Mouse (Mus musculus): ENCODE data around the gene Dnase2a.
A peak's percentile ranks its signal among the peaks of the same experiment; 100 is the strongest.

The Dnase2a gene

DNA sequence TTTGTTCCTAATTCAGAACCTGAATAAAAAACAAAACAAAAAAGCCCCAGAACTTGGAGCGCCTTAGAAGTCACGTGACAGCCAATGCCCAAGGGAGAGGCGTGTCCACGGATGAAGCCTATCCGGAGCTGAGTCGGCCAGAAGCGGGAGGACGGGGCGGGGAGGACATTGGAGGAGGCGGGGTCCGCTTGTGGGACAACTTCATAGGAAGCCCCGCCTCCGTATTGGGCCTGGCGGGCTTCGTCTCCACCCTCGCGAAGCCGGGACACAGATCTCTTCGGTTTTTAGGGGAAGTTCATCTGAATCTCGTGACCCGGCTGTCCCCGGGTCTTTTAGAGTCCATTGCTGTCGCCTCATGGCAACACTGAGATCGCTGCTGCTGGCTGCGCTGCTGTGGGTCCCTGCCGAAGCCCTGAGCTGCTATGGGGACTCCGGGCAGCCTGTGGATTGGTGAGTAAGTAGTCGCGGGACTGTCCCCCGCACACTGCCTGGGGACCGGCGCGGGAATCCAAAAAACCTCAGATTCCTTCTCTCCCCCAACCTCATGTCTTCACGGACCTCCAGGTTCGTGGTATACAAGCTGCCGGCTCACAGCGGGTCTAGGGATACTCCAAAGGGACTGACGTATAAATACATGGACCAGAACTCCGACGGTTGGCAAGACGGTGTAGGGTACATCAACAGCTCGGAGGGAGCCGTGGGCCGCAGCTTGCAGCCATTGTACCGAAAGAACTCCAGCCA is at the start of gene Dnase2a:
Gene Dnase2a (plus strand): TSS at position 140 of the 741 bp plus-strand sequence.
- DNase-seq (ENCODE audit: low read depth in 2 of 2, low spot score in 2 of 2): peak; percentile 84 to 85

- DNase-seq (ENCODE audit: low read depth in 2 of 2, low spot score in 2 of 2): peak; percentile 66 to 80
These were observed 36.7 kb upstream of the Dnase2a start, which contains the start of gene Syce2 for GRCm38 (mm10) chr8:84871376-84872308. TSS of gene Syce2 (plus strand) at chr8:84872111.

DNA sequence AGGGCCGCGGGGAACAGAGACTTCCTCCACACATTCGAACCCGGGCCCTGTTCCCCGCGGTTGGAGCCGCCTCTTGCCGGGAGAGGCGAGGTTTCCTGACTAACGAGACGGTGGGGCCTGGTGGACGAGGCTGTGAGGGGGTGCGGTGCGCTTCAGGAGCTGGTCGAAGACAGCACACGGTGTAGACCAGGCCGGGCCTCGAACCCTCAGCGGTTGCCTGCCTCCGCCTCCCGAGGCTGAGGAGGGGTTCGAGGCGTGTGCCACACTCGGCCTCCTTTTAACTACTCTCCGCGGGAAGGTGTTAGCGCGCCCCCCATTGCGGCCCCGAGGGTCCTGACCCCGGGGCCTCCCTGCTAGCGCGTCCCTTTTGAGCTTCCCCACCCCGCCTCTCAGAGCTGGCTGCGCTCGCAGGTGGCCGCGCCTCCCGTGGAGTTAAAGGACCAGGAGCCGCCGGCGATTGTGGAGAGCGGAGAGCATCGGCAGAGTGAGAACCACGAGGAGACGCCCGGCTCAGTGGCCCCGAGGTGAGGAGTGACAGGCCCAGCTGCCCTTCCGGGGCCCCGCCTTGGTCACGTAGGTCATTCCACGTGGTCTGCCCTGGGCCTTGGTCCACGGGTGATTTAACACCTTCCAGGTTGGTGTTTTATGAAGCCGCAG is 35.9 kb upstream of the Dnase2a start:
- peak in 1 of 2 experiments; percentile 6 for DNase-seq (ENCODE audit: low read depth in 2 of 2, low spot score in 2 of 2)

DNA sequence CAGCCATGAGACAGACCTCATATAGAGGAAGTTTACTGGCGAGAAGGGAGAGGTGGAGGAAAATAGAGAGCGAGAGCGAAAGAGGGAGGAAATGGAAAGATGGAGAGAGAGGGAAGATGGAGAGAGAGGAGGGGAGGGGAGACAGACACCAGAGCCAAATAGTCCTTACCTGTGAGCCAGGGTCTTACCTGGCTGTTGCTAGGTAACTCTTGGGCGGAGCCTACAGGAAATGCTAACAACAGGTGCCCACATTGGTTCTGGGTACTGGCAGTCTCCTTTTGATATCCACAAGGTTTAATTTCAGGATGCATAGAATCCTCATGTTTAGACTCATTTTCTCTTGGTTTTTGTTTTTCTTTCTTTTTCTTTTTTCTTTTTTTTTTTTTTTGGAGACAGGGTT is 35.3 kb upstream of the Dnase2a start:
- DNase-seq (ENCODE audit: low read depth in 2 of 2, low spot score in 2 of 2): no peak

- DNase-seq (ENCODE audit: low read depth in 2 of 2, low spot score in 2 of 2): no peak
These were observed 34.0 kb upstream of the Dnase2a start for GRCm38 (mm10) chr8:84874339-84874738.

- no peak for DNase-seq (ENCODE audit: low read depth in 2 of 2, low spot score in 2 of 2)
These were observed 30.9 kb upstream of the Dnase2a start for GRCm38 (mm10) chr8:84877297-84878035.

- DNase-seq (ENCODE audit: low read depth in 2 of 2, low spot score in 2 of 2): no peak
These were observed 29.4 kb upstream of the Dnase2a start for GRCm38 (mm10) chr8:84878915-84879314.

DNA sequence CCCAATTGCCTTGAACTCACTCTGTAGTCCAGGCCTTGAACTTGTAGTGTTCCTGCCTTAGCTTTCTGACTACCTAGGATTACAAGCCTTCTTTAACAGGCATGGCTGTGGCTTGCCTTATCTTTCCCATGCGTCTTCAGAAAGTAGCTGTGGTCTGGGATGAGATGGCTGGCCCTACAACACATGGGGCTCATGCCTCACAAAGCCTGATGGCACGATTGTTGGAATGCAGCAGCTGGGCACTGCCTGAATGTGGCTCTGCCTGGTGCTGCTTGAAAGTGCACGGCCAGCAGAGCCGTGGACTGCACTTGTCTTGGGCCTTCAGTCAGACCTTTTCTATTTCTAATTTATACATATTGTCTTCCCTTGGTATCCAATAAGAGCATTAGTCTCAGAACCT is 23.6 kb upstream of the Dnase2a start:
- no peak for DNase-seq (ENCODE audit: low read depth in 2 of 2, low spot score in 2 of 2)

DNA sequence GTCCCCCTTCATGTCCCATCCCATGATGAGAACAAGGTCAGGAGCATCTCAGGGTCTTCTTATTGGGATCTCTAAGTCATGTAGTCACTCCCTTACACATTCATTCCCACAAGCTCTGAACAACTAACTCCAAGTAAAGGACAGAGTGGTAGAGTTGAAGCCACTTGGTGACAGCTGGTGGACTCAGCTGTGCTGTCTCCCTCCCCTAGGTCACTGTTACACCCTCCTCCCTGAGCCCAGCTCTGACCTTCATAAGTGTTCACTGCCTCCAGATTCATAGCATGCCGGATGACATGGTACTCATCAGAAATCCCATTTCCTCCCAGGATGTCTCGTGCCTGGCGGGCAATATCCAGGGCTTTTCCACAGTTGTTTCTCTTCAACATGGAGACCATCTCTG is 20.1 kb upstream of the Dnase2a start:
- no peak for DNase-seq (ENCODE audit: low read depth in 2 of 2, low spot score in 2 of 2)

- DNase-seq (ENCODE audit: low read depth in 2 of 2, low spot score in 2 of 2): no peak
These were observed 19.2 kb upstream of the Dnase2a start for GRCm38 (mm10) chr8:84889141-84889540.

DNA sequence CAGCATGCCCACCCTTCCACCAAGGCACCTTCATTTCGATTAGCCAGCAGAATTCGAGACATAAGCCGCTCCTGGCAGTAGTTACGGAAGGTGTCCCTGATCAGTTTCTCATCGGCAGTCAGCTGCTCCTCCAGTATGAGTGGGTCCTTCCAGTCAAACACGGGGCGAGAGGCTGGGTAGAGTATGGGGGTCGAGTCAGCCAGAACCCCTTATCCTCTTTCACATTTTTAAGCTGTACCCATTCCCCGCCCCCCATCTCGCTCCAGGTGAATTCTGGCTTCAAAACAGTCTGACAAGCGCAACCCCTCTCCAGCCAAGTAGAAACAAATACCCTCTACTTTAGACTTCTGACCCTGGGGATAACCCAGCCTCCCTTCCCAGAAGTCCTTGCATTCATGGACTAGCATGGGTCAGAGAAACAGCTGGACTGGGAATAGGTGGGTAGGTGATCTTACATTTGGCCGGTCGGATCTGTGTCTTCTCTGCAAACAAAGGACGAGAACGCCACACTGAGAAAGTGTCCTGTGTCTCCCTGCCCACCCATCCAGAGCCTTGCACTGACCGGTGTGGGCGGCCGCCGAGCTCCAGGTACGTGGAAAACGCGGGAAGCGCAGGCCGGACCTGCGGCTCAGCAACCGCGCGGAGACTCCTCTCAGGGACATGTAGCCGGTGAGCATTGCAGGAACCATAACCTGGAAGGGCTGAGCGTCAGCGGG is 15.2 kb upstream of the Dnase2a start:
- no peak for DNase-seq (ENCODE audit: low read depth in 2 of 2, low spot score in 2 of 2)

DNA sequence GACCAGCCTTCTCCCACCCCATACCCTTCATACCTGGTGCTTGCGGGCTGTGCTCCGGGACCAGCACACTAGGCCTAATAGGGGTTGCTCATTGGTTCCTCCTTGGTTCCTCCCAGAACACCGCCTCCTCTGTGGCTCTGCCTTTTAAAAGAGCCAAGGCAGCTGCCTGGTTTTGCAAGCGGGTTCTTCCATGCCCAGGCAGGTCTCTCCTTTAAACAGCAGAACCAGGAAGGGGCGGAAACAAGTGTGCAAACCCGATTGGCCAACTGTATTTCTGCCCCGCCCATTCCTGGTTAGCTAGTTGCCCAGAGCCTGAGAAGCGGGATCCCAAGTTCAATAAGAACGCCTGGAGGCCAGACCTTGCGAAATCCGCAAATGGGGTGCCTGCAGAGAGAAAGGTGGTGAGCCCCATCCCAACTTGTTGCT is 14.6 kb upstream of the Dnase2a start, which contains the start of gene Gcdh:
Gene Gcdh (minus strand): TSS at position 213 of the 426 bp plus-strand sequence.
- DNase-seq (ENCODE audit: low read depth in 2 of 2, low spot score in 2 of 2): peak; percentile 69 to 75

- DNase-seq (ENCODE audit: low read depth in 2 of 2, low spot score in 2 of 2): no peak
These were observed 12.4 kb upstream of the Dnase2a start for GRCm38 (mm10) chr8:84895963-84896362.

DNA sequence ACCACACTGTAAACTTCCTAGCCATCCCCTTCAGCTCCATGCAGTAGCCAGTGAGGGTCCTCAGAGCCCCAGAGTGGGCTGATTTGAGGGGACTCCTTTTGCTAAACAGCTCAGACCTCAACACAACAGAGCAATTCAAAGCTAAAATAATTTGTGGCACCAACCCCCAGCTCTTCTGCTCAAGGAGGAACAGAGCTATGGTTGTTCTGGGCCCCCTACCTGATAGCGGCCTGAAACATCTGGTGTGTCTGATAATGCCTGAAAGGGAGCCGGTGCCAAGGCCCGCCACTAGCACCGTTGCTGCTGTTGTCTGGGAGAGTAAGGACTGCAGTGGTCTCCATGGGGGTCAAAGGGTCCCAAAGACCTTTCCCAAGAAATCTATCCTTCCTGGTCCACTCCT is 7.3 kb upstream of the Dnase2a start:
- DNase-seq (ENCODE audit: low read depth in 2 of 2, low spot score in 2 of 2): no peak

- no peak for DNase-seq (ENCODE audit: low read depth in 2 of 2, low spot score in 2 of 2)
These were observed 6.6 kb upstream of the Dnase2a start, which contains the start of gene Klf1 for GRCm38 (mm10) chr8:84901752-84902151. TSS of gene Klf1 (plus strand) at chr8:84901928.

DNA sequence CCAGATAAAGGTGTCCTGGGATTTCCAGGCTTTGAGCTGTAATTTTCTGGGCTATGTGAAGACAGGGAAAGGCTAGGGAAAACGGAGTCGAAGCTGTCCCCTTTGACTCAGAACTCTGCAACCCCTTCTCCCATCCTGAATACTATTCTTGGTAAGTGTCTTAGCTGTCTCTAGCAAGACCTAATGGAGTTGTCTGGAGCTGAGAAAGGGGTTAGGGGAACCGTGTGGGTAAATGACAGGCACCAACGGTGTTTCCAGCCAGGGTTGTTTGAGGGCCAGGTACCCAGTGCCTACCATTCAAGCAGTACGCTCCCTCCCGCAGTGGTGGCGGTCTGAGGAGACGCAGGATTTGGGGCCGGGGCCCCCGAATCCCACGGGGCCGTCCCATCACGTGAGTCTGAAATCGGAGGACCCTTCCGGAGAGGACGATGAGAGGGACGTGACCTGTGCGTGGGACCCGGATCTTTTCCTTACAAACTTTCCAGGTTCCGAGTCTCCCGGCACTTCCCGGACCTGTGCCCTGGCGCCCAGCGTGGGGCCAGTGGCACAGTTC is 5.9 kb upstream of the Dnase2a start:
- DNase-seq (ENCODE audit: low read depth in 2 of 2, low spot score in 2 of 2): no peak

GRCm38 (mm10) chr8:84902920-84903661 is 5.3 kb upstream of the Dnase2a start:
- peak; percentile 85 to 93 for DNase-seq (ENCODE audit: low read depth in 2 of 2, low spot score in 2 of 2)

- DNase-seq (ENCODE audit: low read depth in 2 of 2, low spot score in 2 of 2): no peak
These were observed 4.0 kb upstream of the Dnase2a start for GRCm38 (mm10) chr8:84904351-84904750.

DNA sequence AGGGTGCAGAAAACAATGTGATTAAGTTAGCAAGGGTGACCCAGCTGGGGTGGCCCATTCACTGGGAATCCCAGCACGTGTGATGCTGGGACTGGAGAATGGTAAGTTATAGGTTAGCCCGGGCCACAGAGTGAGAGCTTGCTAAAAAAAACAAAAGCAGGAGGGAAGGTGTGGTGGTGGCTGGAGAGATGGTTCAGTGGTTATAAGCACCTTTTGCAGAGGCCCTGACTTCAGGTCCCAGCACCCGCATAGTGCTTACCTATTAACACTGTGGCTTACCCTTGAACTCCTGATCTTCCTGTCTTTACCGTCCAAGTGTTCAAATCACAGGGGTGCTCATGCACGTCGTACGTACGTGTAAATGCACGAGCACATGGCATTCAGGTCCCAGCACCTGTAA is 1.3 kb upstream of the Dnase2a start:
- no peak for DNase-seq (ENCODE audit: low read depth in 2 of 2, low spot score in 2 of 2)
